Mouse (Mus musculus): ENCODE measurements around the gene Fshb. TPM values are rescaled to one million over a fixed set of nuclear protein-coding genes. Genes with fewer than 3 reads are reported as not detected.

Fshb gene
- total and polyA plus RNA-seq, 3 experiments, result not detected

DNA sequence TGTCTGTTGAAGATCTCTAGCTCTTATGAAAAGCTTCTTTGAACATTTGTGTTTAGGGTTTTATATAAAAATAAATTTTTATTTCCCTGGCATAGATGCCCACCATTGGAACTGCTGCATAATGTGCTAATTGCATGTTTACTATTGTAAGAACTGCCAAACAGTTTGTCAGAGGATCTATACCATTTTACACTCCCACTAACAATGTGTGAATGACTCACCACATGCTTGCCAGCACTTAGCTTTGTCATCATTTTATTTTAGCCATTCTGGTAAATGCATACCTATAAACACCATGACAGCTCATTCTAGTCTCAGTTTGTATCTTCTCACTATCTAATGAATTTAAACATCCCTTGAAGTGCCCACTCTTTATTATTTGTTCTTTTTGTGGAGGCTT lies 13.5 kb downstream of the Fshb start:
- no peak overlapping the region for H3K27ac ChIP-seq (ENCODE audit: control insufficient read depth, low read depth, low read length)
- peaks cover 0 to 4% of the 10 kb centered on the region in 2 experiments; a peak in 2 of 4 replicates for H3K27me3 ChIP-seq (ENCODE audit: control insufficient read depth in 1 of 2, insufficient read depth in 2 of 2, low read length in 2 of 2)
- TF ChIP-seq GATA1 (IDR thresholded peaks at IDR 0.05; ENCODE audit: low read depth, low read length) (no peak), E2F4 (IDR thresholded peaks at IDR 0.05; ENCODE audit: borderline replicate concordance, low read depth, low read length) (no peak), KAT2A (conservative IDR thresholded peaks at IDR 0.05; ENCODE audit: low read depth, low read length) (no peak), MEF2A (IDR thresholded peaks at IDR 0.05; ENCODE audit: extremely low read depth, insufficient replicate concordance, low read depth, low read length, poor library complexity, severe bottlenecking) (no peak), MYC (IDR thresholded peaks at IDR 0.05; ENCODE audit: low read depth, low read length) (no peak), MYB (IDR thresholded peaks at IDR 0.05; ENCODE audit: low read depth, low read length) (no peak), ELF1 (IDR thresholded peaks at IDR 0.05; ENCODE audit: low read depth, low read length) (no peak), ZKSCAN1 (IDR thresholded peaks at IDR 0.05; ENCODE audit: low read depth, low read length) (no peak), SMC3 (IDR thresholded peaks at IDR 0.05; ENCODE audit: low read depth, low read length) (no peak), ZMIZ1 (IDR thresholded peaks at IDR 0.05; ENCODE audit: low read depth, low read length) (no peak), MAFK (IDR thresholded peaks at IDR 0.05; ENCODE audit: borderline replicate concordance, low read depth, low read length) (no peak), TBP (IDR thresholded peaks at IDR 0.05; ENCODE audit: low read depth, low read length) (no peak)
- H3K9ac ChIP-seq (ENCODE audit: control insufficient read depth, low read depth, low read length, poor library complexity, severe bottlenecking), result no peak overlapping the region
- H3K9me3 ChIP-seq (replicated peaks; ENCODE audit: insufficient read depth, low read length), result no peaks in the 10 kb centered on the region
- H3K4me1 ChIP-seq (ENCODE audit: control insufficient read depth in 1 of 2, insufficient read depth in 2 of 2, low read length in 2 of 2), result no peaks in the 10 kb centered on the region
- H3K36me3 ChIP-seq (ENCODE audit: control insufficient read depth in 1 of 2, insufficient read depth in 2 of 2, low read length in 2 of 2), result no peaks in the 10 kb centered on the region
- no peaks in the 10 kb centered on the region for H3K79me2 ChIP-seq (ENCODE audit: control insufficient read depth, insufficient read depth, low read length, poor library complexity)
- DNase-seq (ENCODE audit: low read depth, low spot score), result no peak
- H3K4me3 ChIP-seq (ENCODE audit: control insufficient read depth in 1 of 2, insufficient read depth in 1 of 2, low read depth in 2 of 2, low read length in 2 of 2), result no peak overlapping the region

DNA sequence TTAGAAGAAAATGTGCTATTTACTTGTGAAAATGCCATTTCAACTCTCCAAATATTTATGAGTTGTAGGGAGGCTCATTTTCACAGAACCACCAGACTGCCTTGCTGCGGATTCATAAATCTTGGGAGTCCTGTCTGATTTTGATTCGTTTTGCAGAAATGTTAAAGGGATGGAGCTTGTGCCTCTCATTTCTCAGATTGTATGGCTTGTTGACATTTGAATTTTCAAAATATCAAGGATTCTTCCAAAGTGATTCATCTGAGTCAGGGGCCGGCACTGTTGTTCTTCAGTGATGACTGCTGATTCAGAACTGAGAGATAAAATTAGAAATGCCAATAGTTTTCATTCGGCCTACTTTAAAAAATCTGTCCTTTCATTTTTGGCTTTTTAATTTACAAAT lies 18.6 kb downstream of the Fshb start:
- no peak overlapping the region for H3K4me3 ChIP-seq (ENCODE audit: control insufficient read depth in 1 of 2, insufficient read depth in 1 of 2, low read depth in 2 of 2, low read length in 2 of 2)
- DNase-seq (ENCODE audit: low read depth, low spot score), result no peak
- no peaks in the 10 kb centered on the region for H3K9me3 ChIP-seq (replicated peaks; ENCODE audit: insufficient read depth, low read length)
- no peak overlapping the region for H3K9ac ChIP-seq (ENCODE audit: control insufficient read depth, low read depth, low read length, poor library complexity, severe bottlenecking)
- peaks cover 0 to 4% of the 10 kb centered on the region in 2 experiments; a peak in 2 of 4 replicates for H3K27me3 ChIP-seq (ENCODE audit: control insufficient read depth in 1 of 2, insufficient read depth in 2 of 2, low read length in 2 of 2)
- H3K79me2 ChIP-seq (ENCODE audit: control insufficient read depth, insufficient read depth, low read length, poor library complexity), result no peaks in the 10 kb centered on the region
- no peaks in the 10 kb centered on the region for H3K36me3 ChIP-seq (ENCODE audit: control insufficient read depth in 1 of 2, insufficient read depth in 2 of 2, low read length in 2 of 2)
- TF ChIP-seq UBTF (IDR thresholded peaks at IDR 0.05; ENCODE audit: borderline replicate concordance, insufficient read depth, low read depth, low read length), result no peak
- no peak for TF ChIP-seq TBP (IDR thresholded peaks at IDR 0.05; ENCODE audit: low read depth, low read length)
- no peak for TF ChIP-seq EP300 (IDR thresholded peaks at IDR 0.05; ENCODE audit: low read depth in 1 of 2, low read length in 2 of 2)
- TF ChIP-seq E2F4 (IDR thresholded peaks at IDR 0.05; ENCODE audit: borderline replicate concordance, low read depth, low read length), result no peak
- TF ChIP-seq MAZ (IDR thresholded peaks at IDR 0.05; ENCODE audit: low read depth, low read length), result no peak
- TF ChIP-seq BHLHE40 (IDR thresholded peaks at IDR 0.05; ENCODE audit: borderline replicate concordance, low read depth, low read length), result no peak
- TF ChIP-seq USF2 (IDR thresholded peaks at IDR 0.05; ENCODE audit: borderline replicate concordance in 1 of 2, insufficient read depth in 1 of 2, low read depth in 1 of 2, low read length in 2 of 2), result no peak
- no peak for TF ChIP-seq TAL1 (IDR thresholded peaks at IDR 0.05; ENCODE audit: low read length)
- TF ChIP-seq POLR2AphosphoS5 (IDR thresholded peaks at IDR 0.05; ENCODE audit: borderline replicate concordance, low read depth, low read length), result no peak
- TF ChIP-seq NRF1 (IDR thresholded peaks at IDR 0.05; ENCODE audit: insufficient read depth, low read depth, low read length, poor library complexity, severe bottlenecking), result no peak
- no peak for TF ChIP-seq ETS1 (IDR thresholded peaks at IDR 0.05; ENCODE audit: low read depth, low read length)
- TF ChIP-seq ELF1 (IDR thresholded peaks at IDR 0.05; ENCODE audit: low read depth, low read length), result no peak
- TF ChIP-seq SIN3A (IDR thresholded peaks at IDR 0.05; ENCODE audit: low read length), result no peak
- TF ChIP-seq GABPA (IDR thresholded peaks at IDR 0.05; ENCODE audit: low read depth, low read length), result no peak
- TF ChIP-seq CTCF (IDR thresholded peaks at IDR 0.05 in 2 of 3, conservative IDR thresholded peaks at IDR 0.05 in 1 of 3; ENCODE audit: control insufficient read depth in 1 of 3, insufficient read depth in 1 of 3, low read depth in 2 of 3, low read length in 3 of 3, poor library complexity in 1 of 3, severe bottlenecking in 1 of 3), result no peak
- no peak for TF ChIP-seq ZNF384 (IDR thresholded peaks at IDR 0.05; ENCODE audit: low read depth, low read length)
- TF ChIP-seq MYC (IDR thresholded peaks at IDR 0.05; ENCODE audit: low read depth, low read length), result no peak
- H3K4me1 ChIP-seq (ENCODE audit: control insufficient read depth in 1 of 2, insufficient read depth in 2 of 2, low read length in 2 of 2), result no peaks in the 10 kb centered on the region
- H3K27ac ChIP-seq (ENCODE audit: control insufficient read depth, low read depth, low read length), result no peak overlapping the region

All from MEL (cell line).